Comparison of ENCODE assay signal across 14 mouse cellular contexts in the genomic region with DNA sequence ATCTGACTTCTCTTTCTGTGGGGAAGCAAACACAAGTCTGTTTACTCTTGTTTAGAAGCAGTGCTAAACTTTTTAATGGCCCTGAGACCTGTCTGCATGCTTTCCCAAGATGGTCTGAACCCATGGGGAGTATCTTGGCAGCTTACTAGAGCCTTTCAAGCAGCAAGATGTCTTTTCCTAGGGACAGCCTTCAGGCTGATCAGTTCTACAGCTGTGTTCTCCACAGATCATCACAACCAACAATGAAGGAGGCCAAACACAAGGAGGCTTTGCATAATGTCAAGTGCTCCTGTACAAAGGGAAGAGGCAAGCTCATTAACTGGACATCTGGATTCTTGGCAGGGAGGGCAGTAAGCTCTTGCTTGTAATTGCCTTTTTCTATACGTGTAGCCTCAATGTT.
DNase-seq lines count a peak whose midpoint lies in the region; ATAC-seq and TF ChIP-seq lines count a peak whose summit lies in the region.
"Had no signal": no experiment of that assay in that cellular context is flagged by ENCODE, and none has a peak within 500 bp of the region (broad histone marks: within the 10 kb centered on the region; RNA-seq: fewer than 3 reads in every experiment).

No protein-coding gene starts in this region.

- no peak for DNase-seq in forebrain, postnatal 0 days
- peak; percentile 27 for DNase-seq in embryo, embryonic 9.5 days (ENCODE audit: extremely low spot score)
- DNase-seq in hindbrain, postnatal 0 days (ENCODE audit: low spot score) = peak; percentile 44
- peak; percentile 51 for DNase-seq in midbrain, postnatal 0 days (ENCODE audit: low spot score)
- DNase-seq in layer of hippocampus, adult 11-12 months (ENCODE audit: low spot score) = no peak
- DNase-seq in thymus, postnatal 25 days = no peak
- DNase-seq: cerebellum, adult 8-10 months; heart, adult 18-20 months; kidney, postnatal 14 days; lung, adult 2 months had no signal

- 10% methylated on average over 1 of the region's 1 CpGs for WGBS in forebrain, embryonic 12.5 days
- 23% methylated on average over 1 of the region's 1 CpGs for WGBS in forebrain, postnatal 0 days
- WGBS in hindbrain, postnatal 0 days = 28% methylated on average over 1 of the region's 1 CpGs
- 17% methylated on average over 1 of the region's 1 CpGs for WGBS in midbrain, postnatal 0 days
- 71% methylated on average over 1 of the region's 1 CpGs for WGBS in kidney, embryonic 14.5 days

- H3K4me3 ChIP-seq in forebrain, embryonic 12.5 days (replicated peaks) = no peak overlapping the region
- H3K4me3 ChIP-seq in forebrain, postnatal 0 days (ENCODE audit: low read depth, low read length) = no peak overlapping the region
- H3K4me3 ChIP-seq in hindbrain, postnatal 0 days (ENCODE audit: low read length) = no peak overlapping the region
- H3K4me3 ChIP-seq in midbrain, postnatal 0 days (ENCODE audit: low read depth, low read length) = no peak overlapping the region
- no peak overlapping the region for H3K4me3 ChIP-seq in kidney, embryonic 14.5 days (ENCODE audit: low read length)
- H3K4me3 ChIP-seq: embryonic facial prominence, embryonic 13.5 days had no signal

- no peak overlapping the region for H3K9ac ChIP-seq in forebrain, embryonic 12.5 days
- no peak overlapping the region for H3K9ac ChIP-seq in forebrain, postnatal 0 days
- H3K9ac ChIP-seq in hindbrain, postnatal 0 days (replicated peaks; ENCODE audit: low read length) = no peak overlapping the region
- no peak overlapping the region for H3K9ac ChIP-seq in midbrain, postnatal 0 days (replicated peaks; ENCODE audit: low read length, poor library complexity, severe bottlenecking)
- H3K9ac ChIP-seq in kidney, embryonic 14.5 days (ENCODE audit: low read depth, low read length) = no peak overlapping the region
- H3K9ac ChIP-seq: embryonic facial prominence, embryonic 13.5 days had no signal

- peak overlapping the region; percentile 59; the same call in 1 of the 2 replicates for H3K27ac ChIP-seq in forebrain, embryonic 12.5 days
- no peak overlapping the region for H3K27ac ChIP-seq in forebrain, postnatal 0 days (ENCODE audit: low read depth, low read length)
- H3K27ac ChIP-seq in hindbrain, postnatal 0 days = no peak overlapping the region
- H3K27ac ChIP-seq in midbrain, postnatal 0 days (ENCODE audit: low read depth, low read length) = peak overlapping the region; percentile 8; the same call in 1 of the 2 replicates
- no peak overlapping the region for H3K27ac ChIP-seq in kidney, embryonic 14.5 days (ENCODE audit: low read depth, low read length)
- H3K27ac ChIP-seq: embryonic facial prominence, embryonic 13.5 days had no signal

- peaks cover 39% of the 10 kb centered on the region for H3K4me1 ChIP-seq in forebrain, embryonic 12.5 days
- H3K4me1 ChIP-seq in forebrain, postnatal 0 days (ENCODE audit: insufficient read depth) = no peaks in the 10 kb centered on the region
- H3K4me1 ChIP-seq in hindbrain, postnatal 0 days (ENCODE audit: insufficient read depth, low read length) = no peaks in the 10 kb centered on the region
- no peaks in the 10 kb centered on the region; the same call in 1 of the 2 replicates for H3K4me1 ChIP-seq in midbrain, postnatal 0 days (ENCODE audit: insufficient read depth, low read length)
- H3K4me1 ChIP-seq in kidney, embryonic 14.5 days (ENCODE audit: control insufficient read depth, insufficient read depth, low read length) = no peaks in the 10 kb centered on the region

- 0 out of 2 replicates have a peak, but pooled peaks cover 4% of the 10 kb centered on the region for H3K27me3 ChIP-seq in forebrain, embryonic 12.5 days
- H3K27me3 ChIP-seq in forebrain, postnatal 0 days (ENCODE audit: insufficient read depth, low read length) = peaks cover 3% of the 10 kb centered on the region; the same call in 1 of the 2 replicates
- no peaks in the 10 kb centered on the region for H3K27me3 ChIP-seq in hindbrain, postnatal 0 days (ENCODE audit: insufficient read depth, low read length)
- H3K27me3 ChIP-seq in midbrain, postnatal 0 days (ENCODE audit: insufficient read depth, low read length) = no peaks in the 10 kb centered on the region
- no peaks in the 10 kb centered on the region for H3K27me3 ChIP-seq in kidney, embryonic 14.5 days (ENCODE audit: control insufficient read depth, insufficient read depth, low read length)
- H3K27me3 ChIP-seq: embryonic facial prominence, embryonic 13.5 days; Patski had no signal

- H3K36me3 ChIP-seq in forebrain, embryonic 12.5 days (replicated peaks) = peaks cover 28% of the 10 kb centered on the region
- no peaks in the 10 kb centered on the region for H3K36me3 ChIP-seq in forebrain, postnatal 0 days (ENCODE audit: insufficient read depth)
- no peaks in the 10 kb centered on the region; the same call in 1 of the 2 replicates for H3K36me3 ChIP-seq in hindbrain, postnatal 0 days (ENCODE audit: insufficient read depth, low read length)
- H3K36me3 ChIP-seq in midbrain, postnatal 0 days (ENCODE audit: insufficient read depth, low read length) = peaks cover 7% of the 10 kb centered on the region; the same call in 1 of the 2 replicates
- no peaks in the 10 kb centered on the region for H3K36me3 ChIP-seq in kidney, embryonic 14.5 days (ENCODE audit: control insufficient read depth, insufficient read depth, low read length)
- H3K36me3 ChIP-seq: embryonic facial prominence, embryonic 13.5 days had no signal

- H3K4me2 ChIP-seq in forebrain, embryonic 12.5 days = no peak overlapping the region
- no peak overlapping the region for H3K4me2 ChIP-seq in forebrain, postnatal 0 days (ENCODE audit: low read depth)
- no peak overlapping the region for H3K4me2 ChIP-seq in hindbrain, postnatal 0 days (ENCODE audit: low read depth, low read length)
- no peak overlapping the region for H3K4me2 ChIP-seq in midbrain, postnatal 0 days (ENCODE audit: low read depth, low read length, poor library complexity, severe bottlenecking)
- no peak overlapping the region for H3K4me2 ChIP-seq in kidney, embryonic 14.5 days (replicated peaks; ENCODE audit: low read depth, low read length)
- H3K4me2 ChIP-seq: embryonic facial prominence, embryonic 13.5 days had no signal

- ATAC-seq in forebrain, embryonic 12.5 days (ENCODE audit: low FRiP score) = 0 out of 2 replicates have a peak, but pooled peaks have one; percentile 10
- ATAC-seq in forebrain, postnatal 0 days = no peak
- peak; percentile 49; the same call in 1 of the 2 replicates for ATAC-seq in hindbrain, postnatal 0 days
- no peak for ATAC-seq in midbrain, postnatal 0 days (ENCODE audit: low FRiP score)
- ATAC-seq in kidney, embryonic 14.5 days (ENCODE audit: low FRiP score, low TSS enrichment) = no peak
- ATAC-seq: Patski had no signal

- H3K9me3 ChIP-seq in forebrain, embryonic 12.5 days = no peaks in the 10 kb centered on the region
- no peaks in the 10 kb centered on the region for H3K9me3 ChIP-seq in forebrain, postnatal 0 days (ENCODE audit: low read length)
- H3K9me3 ChIP-seq in hindbrain, postnatal 0 days (ENCODE audit: low read length) = no peaks in the 10 kb centered on the region
- no peaks in the 10 kb centered on the region for H3K9me3 ChIP-seq in midbrain, postnatal 0 days (ENCODE audit: low read length)
- no peaks in the 10 kb centered on the region for H3K9me3 ChIP-seq in kidney, embryonic 14.5 days (ENCODE audit: control insufficient read depth, low read length)
- H3K9me3 ChIP-seq: embryonic facial prominence, embryonic 13.5 days had no signal

- TF ChIP-seq CTCF in forebrain, postnatal 0 days (IDR thresholded peaks at IDR 0.05; ENCODE audit: low read depth) = no peak
- no peak for TF ChIP-seq CTCF in hindbrain, postnatal 0 days (IDR thresholded peaks at IDR 0.05; ENCODE audit: low read depth)
- TF ChIP-seq CTCF in midbrain, postnatal 0 days (IDR thresholded peaks at IDR 0.05) = no peak

Comparison
In these comparisons a context has a peak if more than half of its experiments do, and no peak if none do; other contexts are left out.
1. ATAC-seq: peak in forebrain, embryonic 12.5 days (single experiment) and hindbrain, postnatal 0 days (single experiment); none in forebrain, postnatal 0 days (single experiment), midbrain, postnatal 0 days (single experiment) and kidney, embryonic 14.5 days (single experiment).
2. H3K27ac ChIP-seq: peak in forebrain, embryonic 12.5 days (single experiment) and midbrain, postnatal 0 days (single experiment); none in forebrain, postnatal 0 days (single experiment), hindbrain, postnatal 0 days (single experiment) and kidney, embryonic 14.5 days (single experiment).
3. DNase-seq: peak in embryo, embryonic 9.5 days (single experiment), hindbrain, postnatal 0 days (single experiment) and midbrain, postnatal 0 days (single experiment); none in forebrain, postnatal 0 days (single experiment), layer of hippocampus, adult 11-12 months (single experiment) and thymus, postnatal 25 days (single experiment).